Mouse (Mus musculus) ES-Bruce4 (cell line): ENCODE results near the gene Spata17.

Experiments used
- CTCF ChIP-seq: IDR thresholded peaks from one replicate; pipeline ENCODE4 v1.8.1; 2011; ENCODE audit warnings: low read depth, low read length
- EP300 ChIP-seq: IDR thresholded peaks from 2 replicates; pipeline ENCODE4 v1.6.1; 2011; ENCODE audit warnings: low read depth, low read length; ENCODE audit not compliant: insufficient read depth
- POLR2A ChIP-seq: IDR thresholded peaks from one replicate; pipeline ENCODE4 v1.8.1; 2011; ENCODE audit warnings: low read length; ENCODE audit not compliant: insufficient read depth

DNA sequence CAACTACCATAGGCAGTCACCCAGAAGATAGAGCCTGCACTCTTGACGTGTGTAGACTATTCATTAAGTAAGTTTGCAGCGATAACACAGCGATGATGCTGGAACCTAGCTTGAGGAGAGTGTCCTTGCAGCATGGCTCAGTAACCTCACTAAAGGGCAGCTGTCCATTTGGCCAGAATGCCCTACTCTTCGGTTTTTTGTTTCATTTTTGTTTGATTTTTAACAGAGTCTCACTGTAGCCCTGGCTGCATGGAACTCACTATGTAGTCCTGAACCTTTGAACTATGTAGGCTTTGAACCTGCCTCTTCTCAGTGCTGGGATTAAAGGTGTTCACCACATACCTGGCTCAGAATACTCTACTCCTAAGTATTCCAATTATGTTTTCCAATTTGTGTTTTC, 22.8 kb upstream of the Spata17 start:
- TF ChIP-seq POLR2A (no peak), CTCF (no peak), EP300 (no peak)
